Comparison of ENCODE assay signal across 9 mouse cellular contexts in the genomic region with DNA sequence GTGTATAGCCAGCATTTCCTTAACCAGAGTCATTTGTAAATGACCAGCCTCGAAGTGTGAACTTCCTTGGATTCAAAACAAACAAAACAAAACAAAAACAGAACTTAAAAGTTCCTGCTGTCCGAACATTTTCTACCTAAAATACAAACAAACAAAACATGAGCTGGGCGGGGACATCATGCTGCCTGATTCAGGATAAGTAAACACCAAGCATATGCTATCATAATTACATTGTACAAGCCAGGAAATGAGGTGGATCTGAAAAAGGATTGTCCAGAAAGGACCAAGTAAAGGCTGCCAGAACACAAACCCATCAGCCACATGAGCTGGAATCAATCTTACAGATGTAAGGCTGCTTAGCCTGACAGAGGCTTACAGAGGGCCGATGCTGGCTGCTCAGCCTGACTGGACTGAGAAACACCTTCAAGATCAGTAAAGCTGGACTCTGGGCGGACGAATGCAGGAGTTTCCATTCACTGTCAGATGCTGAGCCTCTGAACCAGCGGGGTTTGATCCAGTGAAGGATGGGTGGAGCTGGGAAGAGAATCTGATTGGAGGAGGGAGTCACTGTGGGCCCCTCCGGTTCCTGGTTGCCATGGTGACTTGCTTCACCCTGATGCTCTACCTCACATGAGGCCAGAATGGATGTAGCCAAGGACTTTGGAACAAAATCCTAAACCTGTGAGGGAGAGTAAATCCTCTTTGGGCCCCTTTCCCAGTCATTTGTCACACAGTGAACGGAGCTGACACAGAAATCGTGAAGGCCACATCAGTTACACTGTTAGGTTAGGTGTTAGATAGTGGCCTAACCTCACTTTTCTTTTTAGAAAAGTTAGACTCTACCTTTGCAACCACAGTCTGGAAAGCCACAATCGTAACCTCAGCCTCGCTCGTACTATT. TPM values are rescaled to one million over a fixed set of nuclear protein-coding genes. Genes with fewer than 3 reads are reported as not detected.
DNase-seq lines count a peak whose midpoint lies in the region; ATAC-seq and TF ChIP-seq lines count a peak whose summit lies in the region.
"Had no signal": no experiment of that assay in that cellular context is flagged by ENCODE, and none has a peak within 500 bp of the region (broad histone marks: within the 10 kb centered on the region; RNA-seq: fewer than 3 reads in every experiment).

No protein-coding gene starts in this region.

- no peak for DNase-seq in layer of hippocampus, adult 2 months (ENCODE audit: low spot score in 2 of 2)
- DNase-seq in layer of hippocampus, adult 11-12 months (ENCODE audit: low spot score) = no peak
- peak; percentile 38 for DNase-seq in cerebellum, adult 11 months
- peak; percentile 52 to 56 for DNase-seq in cerebellum, postnatal 25 days
- no peak for DNase-seq in thymus, postnatal 4 days
- DNase-seq in adrenal gland, adult 8-10 months = no peak
- DNase-seq in embryo, embryonic 11 days = no peak

- WGBS in limb, embryonic 15.5 days = 55% methylated on average over 13 of the region's 13 CpGs

- peak overlapping the region; percentile 1; the same call in 1 of the 2 replicates for H3K4me3 ChIP-seq in layer of hippocampus, adult 2 months
- no peak overlapping the region for H3K4me3 ChIP-seq in limb, embryonic 15.5 days

- peaks cover 11% of the 10 kb centered on the region; the same call in 1 of the 2 replicates for H3K4me1 ChIP-seq in limb, embryonic 15.5 days

- ATAC-seq in limb, embryonic 15.5 days (ENCODE audit: insufficient number of reproducible peaks, low FRiP score, low TSS enrichment, low read depth) = no peak

- no peaks in the 10 kb centered on the region for H3K27me3 ChIP-seq in limb, embryonic 15.5 days

- H3K9me3 ChIP-seq in limb, embryonic 15.5 days = no peaks in the 10 kb centered on the region

- peak overlapping the region; percentile 53; the same call in 1 of the 2 replicates for H3K27ac ChIP-seq in layer of hippocampus, adult 2 months
- H3K27ac ChIP-seq in limb, embryonic 15.5 days = 0 out of 2 replicates have a peak overlapping the region, but pooled peaks have one; percentile 11

- no peak overlapping the region for H3K4me2 ChIP-seq in limb, embryonic 15.5 days

- no peaks in the 10 kb centered on the region for H3K36me3 ChIP-seq in limb, embryonic 15.5 days

- H3K9ac ChIP-seq in limb, embryonic 15.5 days = no peak overlapping the region

- no peak for TF ChIP-seq CTCF in layer of hippocampus, adult 2 months (conservative IDR thresholded peaks at IDR 0.05)

RNA-seq across cellular contexts. Expression of a gene that starts 34.5 kb away (rescaled TPM):
- total RNA-seq in layer of hippocampus, adult 2 months (2021) = 10 to 100 TPM; 12.1 to 13.1 TPM
- 20.0 and 21.9 TPM in 2 replicates for polyA plus RNA-seq in limb, embryonic 15.5 days (2015; fragmentation: Nextera tagmentation; extraction: Ambion mirVana)
- 10 to 100 TPM; 22.4 to 42.8 (median 34.7) TPM for total RNA-seq in adrenal gland, adult 8-10 months (2022)
- total RNA-seq: MEL had no signal

Comparison
In these comparisons a context has a peak if more than half of its experiments do, and no peak if none do; other contexts are left out.
1. DNase-seq: peak in cerebellum, adult 11 months (single experiment) and cerebellum, postnatal 25 days (2 of 2); none in layer of hippocampus, adult 2 months (0 of 2), layer of hippocampus, adult 11-12 months (single experiment), thymus, postnatal 4 days (single experiment), adrenal gland, adult 8-10 months (single experiment) and embryo, embryonic 11 days (single experiment).